Mouse (Mus musculus): ENCODE results near the gene Mms19. TPM values are rescaled to one million over a fixed set of nuclear protein-coding genes. Genes with fewer than 3 reads are reported as not detected.

Gene Mms19
- polyA plus RNA-seq, 1 experiment from 2014 or later = 26.9 TPM

GRCm38 (mm10) chr19:42015001-42015400 lies 34.0 kb upstream of the Mms19 start:
- Histone ChIP-seq H3K9ac (ENCODE audit: low read depth, low read length) (no peak overlapping the region), H3K4me1 (ENCODE audit: control insufficient read depth, insufficient read depth, low read length) (peaks cover 10% of the 10 kb centered on the region; the same call in 1 of the 2 replicates), H3K27ac (ENCODE audit: low read depth, low read length) (no peak overlapping the region), H3K9me3 (replicated peaks; ENCODE audit: control insufficient read depth, low read length) (no peaks in the 10 kb centered on the region), H3K4me2 (no peak overlapping the region), H3K4me3 (ENCODE audit: low read depth, low read length) (no peak overlapping the region), H3K27me3 (ENCODE audit: control insufficient read depth, insufficient read depth, low read length) (no peaks in the 10 kb centered on the region), H3K36me3 (ENCODE audit: control insufficient read depth, insufficient read depth, low read length) (no peaks in the 10 kb centered on the region)
- WGBS (ENCODE audit: insufficient replicate concordance) = 73% methylated on average over 6 of the region's 6 CpGs
- no peak for ATAC-seq (replicated peaks; ENCODE audit: insufficient number of reproducible peaks, low FRiP score, low TSS enrichment)

- no peak for ATAC-seq (replicated peaks; ENCODE audit: insufficient number of reproducible peaks, low FRiP score, low TSS enrichment)
- no peaks in the 10 kb centered on the region for H3K36me3 ChIP-seq (ENCODE audit: control insufficient read depth, insufficient read depth, low read length)
- no peak overlapping the region for H3K4me2 ChIP-seq
- peaks cover 9% of the 10 kb centered on the region; the same call in 1 of the 2 replicates for H3K4me1 ChIP-seq (ENCODE audit: control insufficient read depth, insufficient read depth, low read length)
- H3K27ac ChIP-seq (ENCODE audit: low read depth, low read length) = no peak overlapping the region
- no peak overlapping the region for H3K4me3 ChIP-seq (ENCODE audit: low read depth, low read length)
- H3K27me3 ChIP-seq (ENCODE audit: control insufficient read depth, insufficient read depth, low read length) = no peaks in the 10 kb centered on the region
- H3K9me3 ChIP-seq (replicated peaks; ENCODE audit: control insufficient read depth, low read length) = no peaks in the 10 kb centered on the region
- WGBS (ENCODE audit: insufficient replicate concordance) = 76% methylated on average over 3 of the region's 3 CpGs
- H3K9ac ChIP-seq (ENCODE audit: low read depth, low read length) = no peak overlapping the region
Measured at GRCm38 (mm10) chr19:42014231-42014825, 33.4 kb upstream of the Mms19 start.

GRCm38 (mm10) chr19:42011123-42011522 lies 30.2 kb upstream of the Mms19 start:
- 79% methylated on average over 7 of the region's 7 CpGs for WGBS (ENCODE audit: insufficient replicate concordance)
- Histone ChIP-seq H3K4me1 (ENCODE audit: control insufficient read depth, insufficient read depth, low read length) (peaks cover 27% of the 10 kb centered on the region), H3K4me2 (no peak overlapping the region), H3K27ac (ENCODE audit: low read depth, low read length) (no peak overlapping the region), H3K9me3 (replicated peaks; ENCODE audit: control insufficient read depth, low read length) (no peaks in the 10 kb centered on the region), H3K36me3 (ENCODE audit: control insufficient read depth, insufficient read depth, low read length) (no peaks in the 10 kb centered on the region), H3K9ac (ENCODE audit: low read depth, low read length) (no peak overlapping the region), H3K4me3 (ENCODE audit: low read depth, low read length) (no peak overlapping the region), H3K27me3 (ENCODE audit: control insufficient read depth, insufficient read depth, low read length) (no peaks in the 10 kb centered on the region)
- ATAC-seq (replicated peaks; ENCODE audit: insufficient number of reproducible peaks, low FRiP score, low TSS enrichment) = no peak

- no peak for ATAC-seq (replicated peaks; ENCODE audit: insufficient number of reproducible peaks, low FRiP score, low TSS enrichment)
- H3K4me3 ChIP-seq (ENCODE audit: low read depth, low read length) = no peak overlapping the region
- H3K27ac ChIP-seq (ENCODE audit: low read depth, low read length) = no peak overlapping the region
- no peaks in the 10 kb centered on the region for H3K9me3 ChIP-seq (replicated peaks; ENCODE audit: control insufficient read depth, low read length)
- H3K9ac ChIP-seq (ENCODE audit: low read depth, low read length) = no peak overlapping the region
- 74% methylated on average over 4 of the region's 4 CpGs for WGBS (ENCODE audit: insufficient replicate concordance)
- peaks cover 34% of the 10 kb centered on the region for H3K4me1 ChIP-seq (ENCODE audit: control insufficient read depth, insufficient read depth, low read length)
- no peak overlapping the region for H3K4me2 ChIP-seq
- no peaks in the 10 kb centered on the region for H3K36me3 ChIP-seq (ENCODE audit: control insufficient read depth, insufficient read depth, low read length)
- H3K27me3 ChIP-seq (ENCODE audit: control insufficient read depth, insufficient read depth, low read length) = no peaks in the 10 kb centered on the region
Measured at GRCm38 (mm10) chr19:42010436-42010835, 29.5 kb upstream of the Mms19 start.

- WGBS (ENCODE audit: insufficient replicate concordance) = 64% methylated on average over 7 of the region's 7 CpGs
- peak overlapping the region; percentile 41; the same call in 1 of the 2 replicates for H3K27ac ChIP-seq (ENCODE audit: low read depth, low read length)
- no peak overlapping the region for H3K9ac ChIP-seq (ENCODE audit: low read depth, low read length)
- no peaks in the 10 kb centered on the region for H3K27me3 ChIP-seq (ENCODE audit: control insufficient read depth, insufficient read depth, low read length)
- peaks cover 43% of the 10 kb centered on the region for H3K4me1 ChIP-seq (ENCODE audit: control insufficient read depth, insufficient read depth, low read length)
- H3K4me2 ChIP-seq = no peak overlapping the region
- no peak overlapping the region for H3K4me3 ChIP-seq (ENCODE audit: low read depth, low read length)
- ATAC-seq (replicated peaks; ENCODE audit: insufficient number of reproducible peaks, low FRiP score, low TSS enrichment) = no peak
- no peaks in the 10 kb centered on the region for H3K36me3 ChIP-seq (ENCODE audit: control insufficient read depth, insufficient read depth, low read length)
- no peaks in the 10 kb centered on the region for H3K9me3 ChIP-seq (replicated peaks; ENCODE audit: control insufficient read depth, low read length)
Measured at GRCm38 (mm10) chr19:42009067-42009466, 28.1 kb upstream of the Mms19 start.

- Histone ChIP-seq H3K4me2 (no peak overlapping the region), H3K4me3 (ENCODE audit: low read depth, low read length) (no peak overlapping the region), H3K9me3 (replicated peaks; ENCODE audit: control insufficient read depth, low read length) (no peaks in the 10 kb centered on the region), H3K27ac (ENCODE audit: low read depth, low read length) (peak overlapping the region; percentile 41; the same call in 1 of the 2 replicates), H3K36me3 (ENCODE audit: control insufficient read depth, insufficient read depth, low read length) (no peaks in the 10 kb centered on the region), H3K27me3 (ENCODE audit: control insufficient read depth, insufficient read depth, low read length) (no peaks in the 10 kb centered on the region), H3K9ac (ENCODE audit: low read depth, low read length) (no peak overlapping the region), H3K4me1 (ENCODE audit: control insufficient read depth, insufficient read depth, low read length) (peaks cover 45% of the 10 kb centered on the region)
- ATAC-seq (replicated peaks; ENCODE audit: insufficient number of reproducible peaks, low FRiP score, low TSS enrichment) = no peak
- WGBS (ENCODE audit: insufficient replicate concordance) = 47% methylated on average over 3 of the region's 3 CpGs
Measured at GRCm38 (mm10) chr19:42008586-42008985, 27.6 kb upstream of the Mms19 start.

GRCm38 (mm10) chr19:42006568-42006967 lies 25.6 kb upstream of the Mms19 start:
- H3K4me1 ChIP-seq (ENCODE audit: control insufficient read depth, insufficient read depth, low read length) = peaks cover 45% of the 10 kb centered on the region

GRCm38 (mm10) chr19:42005616-42006015 lies 24.7 kb upstream of the Mms19 start:
- no peaks in the 10 kb centered on the region for H3K27me3 ChIP-seq (ENCODE audit: control insufficient read depth, insufficient read depth, low read length)
- H3K4me1 ChIP-seq (ENCODE audit: control insufficient read depth, insufficient read depth, low read length) = peaks cover 52% of the 10 kb centered on the region
- ATAC-seq (replicated peaks; ENCODE audit: insufficient number of reproducible peaks, low FRiP score, low TSS enrichment) = no peak
- WGBS (ENCODE audit: insufficient replicate concordance) = 49% methylated on average over 3 of the region's 3 CpGs
- H3K4me3 ChIP-seq (ENCODE audit: low read depth, low read length) = no peak overlapping the region
- no peaks in the 10 kb centered on the region for H3K9me3 ChIP-seq (replicated peaks; ENCODE audit: control insufficient read depth, low read length)
- H3K9ac ChIP-seq (ENCODE audit: low read depth, low read length) = no peak overlapping the region
- no peaks in the 10 kb centered on the region for H3K36me3 ChIP-seq (ENCODE audit: control insufficient read depth, insufficient read depth, low read length)
- H3K27ac ChIP-seq (ENCODE audit: low read depth, low read length) = no peak overlapping the region
- no peak overlapping the region for H3K4me2 ChIP-seq

More at GRCm38 (mm10) chr19:42006568-42006967, 25.6 kb upstream of the Mms19 start:
- Histone ChIP-seq H3K36me3 (ENCODE audit: control insufficient read depth, insufficient read depth, low read length) (no peaks in the 10 kb centered on the region), H3K27me3 (ENCODE audit: control insufficient read depth, insufficient read depth, low read length) (no peaks in the 10 kb centered on the region), H3K4me3 (ENCODE audit: low read depth, low read length) (no peak overlapping the region), H3K9me3 (replicated peaks; ENCODE audit: control insufficient read depth, low read length) (no peaks in the 10 kb centered on the region), H3K27ac (ENCODE audit: low read depth, low read length) (no peak overlapping the region), H3K4me2 (no peak overlapping the region), H3K9ac (ENCODE audit: low read depth, low read length) (no peak overlapping the region)
- ATAC-seq (replicated peaks; ENCODE audit: insufficient number of reproducible peaks, low FRiP score, low TSS enrichment) = no peak
- whole genome bisulfite sequencing (ENCODE audit: insufficient replicate concordance) = 66% methylated on average over 8 of the region's 8 CpGs

- H3K27me3 ChIP-seq (ENCODE audit: control insufficient read depth, insufficient read depth, low read length) = no peaks in the 10 kb centered on the region
- WGBS (ENCODE audit: insufficient replicate concordance) = 34% methylated on average over 6 of the region's 6 CpGs
- H3K9me3 ChIP-seq (replicated peaks; ENCODE audit: control insufficient read depth, low read length) = no peaks in the 10 kb centered on the region
- ATAC-seq (replicated peaks; ENCODE audit: insufficient number of reproducible peaks, low FRiP score, low TSS enrichment) = no peak
- H3K9ac ChIP-seq (ENCODE audit: low read depth, low read length) = no peak overlapping the region
- H3K4me2 ChIP-seq = no peak overlapping the region
- H3K4me1 ChIP-seq (ENCODE audit: control insufficient read depth, insufficient read depth, low read length) = peaks cover 64% of the 10 kb centered on the region
- no peaks in the 10 kb centered on the region for H3K36me3 ChIP-seq (ENCODE audit: control insufficient read depth, insufficient read depth, low read length)
- no peak overlapping the region for H3K27ac ChIP-seq (ENCODE audit: low read depth, low read length)
- no peak overlapping the region for H3K4me3 ChIP-seq (ENCODE audit: low read depth, low read length)
Measured at GRCm38 (mm10) chr19:42004258-42004657, 23.3 kb upstream of the Mms19 start.
